Mouse (Mus musculus): ENCODE measurements around the gene Fh1. TPM values are rescaled to one million over a fixed set of nuclear protein-coding genes. Genes with fewer than 3 reads are reported as not detected.

Gene Fh1
- polyA plus RNA-seq (2017; shearing (Covaris generic)): 100 to 1,000 TPM in 1 of 3 experiments, 10 to 100 TPM in 2; 48.1 to 114 (median 67.1) TPM

GRCm38 (mm10) chr1:175625257-175625879 lies at the start of gene Fh1:
Fh1 (minus strand) TSS chr1:175625635.
- peak; percentile 97 for ATAC-seq

GRCm38 (mm10) chr1:175675116-175675515 lies 49.7 kb upstream of the Fh1 start:
- ATAC-seq: no peak

- ATAC-seq: no peak
Measured at GRCm38 (mm10) chr1:175673563-175674325, 48.3 kb upstream of the Fh1 start.

- no peak for ATAC-seq
Measured at GRCm38 (mm10) chr1:175671626-175672025, 46.2 kb upstream of the Fh1 start.

GRCm38 (mm10) chr1:175670042-175670441 lies 44.6 kb upstream of the Fh1 start:
- ATAC-seq: no peak

GRCm38 (mm10) chr1:175669456-175669855 lies 44.0 kb upstream of the Fh1 start:
- ATAC-seq: no peak

- peak; percentile 71 for ATAC-seq
Measured at GRCm38 (mm10) chr1:175668666-175669405, 43.4 kb upstream of the Fh1 start.

GRCm38 (mm10) chr1:175659900-175660299 lies 34.5 kb upstream of the Fh1 start:
- ATAC-seq: no peak

GRCm38 (mm10) chr1:175648615-175649014 lies 23.2 kb upstream of the Fh1 start:
- no peak for ATAC-seq

GRCm38 (mm10) chr1:175646952-175647351 lies 21.5 kb upstream of the Fh1 start:
- no peak for ATAC-seq

GRCm38 (mm10) chr1:175643496-175644265 lies 18.2 kb upstream of the Fh1 start:
- no peak for ATAC-seq

- no peak for ATAC-seq
Measured at GRCm38 (mm10) chr1:175640435-175641150, 15.2 kb upstream of the Fh1 start.

- ATAC-seq: no peak
Measured at GRCm38 (mm10) chr1:175639072-175639471, 13.6 kb upstream of the Fh1 start.

GRCm38 (mm10) chr1:175637677-175638076 lies 12.2 kb upstream of the Fh1 start:
- ATAC-seq: no peak

GRCm38 (mm10) chr1:175632470-175632869 lies 7.0 kb upstream of the Fh1 start:
- ATAC-seq: no peak

- peak; percentile 77 for ATAC-seq
Measured at GRCm38 (mm10) chr1:175631721-175632221, 6.3 kb upstream of the Fh1 start.

- no peak for ATAC-seq
Measured at GRCm38 (mm10) chr1:175631080-175631479, 5.6 kb upstream of the Fh1 start.

- no peak for ATAC-seq
Measured at GRCm38 (mm10) chr1:175630345-175630744, 4.9 kb upstream of the Fh1 start.

GRCm38 (mm10) chr1:175629248-175629647 lies 3.8 kb upstream of the Fh1 start:
- ATAC-seq: no peak

- peak; percentile 60 for ATAC-seq
Measured at GRCm38 (mm10) chr1:175625990-175626692, 706 bp upstream of the Fh1 start.

GRCm38 (mm10) chr1:175623656-175624055 lies 1.8 kb downstream of the Fh1 start:
- ATAC-seq: no peak

Data from inflammation-experienced regulatory T-cells, adult 6 months (primary cell).